Mouse (Mus musculus) cerebellum, adult 2 months (tissue): ENCODE data around the gene Pepd. TPM values are rescaled to one million over a fixed set of nuclear protein-coding genes. Genes with fewer than 3 reads are reported as not detected.

Experiments
- DNase-seq, 2 experiments: peaks; one replicate each; pipeline ENCODE4 v3.0.0; 2021
- H3K27ac ChIP-seq: fragments of 200-500 bp; 2 replicates; pipeline ENCODE4 v1.5.1; 2012; ENCODE audit warnings: low read length, control low read depth, inconsistent platforms; ENCODE audit not compliant: insufficient read depth
- H3K27me3 ChIP-seq: fragments of 200-500 bp; 2 replicates; pipeline ENCODE4 v1.6.1; 2012; ENCODE audit warnings: inconsistent platforms, mild to moderate bottlenecking, low read length, moderate library complexity; ENCODE audit not compliant: control insufficient read depth, insufficient read depth
- H3K4me1 ChIP-seq: fragments of 200-500 bp; 2 replicates; pipeline ENCODE4 v1.6.1; 2011; ENCODE audit warnings: low read length; ENCODE audit not compliant: control insufficient read depth, insufficient read depth
- H3K4me3 ChIP-seq: fragments of 200-500 bp; replicated peaks from 2 replicates; pipeline ENCODE3; 2011; ENCODE audit warnings: mild to moderate bottlenecking, low read depth, low read length, control low read depth; ENCODE audit not compliant: insufficient read depth
- CTCF ChIP-seq: fragments of 200-500 bp; IDR thresholded peaks from 2 replicates; pipeline ENCODE4 v1.5.1; 2011; ENCODE audit warnings: low read depth, mild to moderate bottlenecking, control low read depth, low read length, moderate library complexity, borderline replicate concordance; ENCODE audit not compliant: insufficient read depth
- POLR2A ChIP-seq: fragments of 200-500 bp; IDR thresholded peaks from 2 replicates; pipeline ENCODE4 v1.6.1; 2011; ENCODE audit warnings: low read length, control low read depth, borderline replicate concordance; ENCODE audit not compliant: insufficient read depth
- WGBS: fragments of 180-500 bp; shearing (Covaris S2); methylation state at CpG from one replicate; pipeline ENCODE4 v1.1.7; 2018; 5-methylcytosine and 5-hydroxymethylcytosine counted together
- polyA plus RNA-seq: library from polyadenylated mRNA; depleted of rRNA; stranded (reverse); fragments of >200 nt; gene quantifications from 2 replicates; pipeline ENCODE4 v1.2.3, GENCODE M21; 2012

Gene Pepd
- polyA plus RNA-seq, 1 experiment = 55.1 TPM

GRCm38 (mm10) chr7:35040176-35040972, 128.2 kb downstream of the Pepd start:
- no peaks in the 10 kb centered on the region for H3K27me3 ChIP-seq
- 51% methylated on average over 9 of the region's 9 CpGs for WGBS

DNA sequence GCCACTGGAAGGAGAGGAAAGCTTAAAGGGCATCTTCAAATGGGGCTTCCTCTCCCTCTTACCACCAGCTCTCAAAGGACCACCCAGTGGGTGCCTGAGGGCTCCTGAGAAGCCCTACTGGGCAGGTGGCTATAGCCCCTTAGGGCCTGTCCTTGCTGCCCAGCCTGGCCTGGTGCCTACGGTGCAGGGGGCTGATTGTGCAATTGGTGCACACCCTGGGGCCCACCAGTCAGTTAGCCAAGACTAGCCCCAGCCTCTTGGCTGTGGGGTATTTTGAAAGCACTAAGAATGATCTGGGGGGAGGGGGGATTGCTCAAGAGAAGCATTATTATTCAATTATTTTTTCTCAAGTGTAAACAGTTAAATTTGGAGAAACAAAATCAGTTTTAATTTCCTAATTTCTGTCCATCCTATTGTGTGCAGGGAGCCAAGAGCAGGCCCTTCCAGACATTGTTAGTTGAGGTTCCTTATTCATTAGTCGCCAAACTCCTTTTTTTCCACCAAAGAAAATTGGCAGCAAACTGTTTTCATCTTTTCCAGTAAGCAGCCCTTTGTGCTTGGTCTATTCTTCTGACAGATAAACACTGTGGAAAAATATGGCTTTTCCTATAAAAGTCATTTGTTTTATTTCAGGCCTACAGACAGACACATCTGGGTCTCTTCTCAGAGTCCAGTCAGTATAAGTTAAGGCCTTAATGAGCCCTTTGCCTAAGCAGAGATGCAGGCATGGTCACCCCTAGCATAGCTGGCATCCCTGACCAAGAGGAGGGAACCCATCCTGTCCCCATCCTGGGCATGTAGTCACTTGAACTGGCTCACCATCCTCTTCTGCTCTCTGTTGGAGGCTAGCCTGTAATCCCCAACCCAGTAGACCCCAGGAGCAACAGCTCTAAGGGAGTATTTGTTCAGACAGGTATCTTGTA, 129.4 kb downstream of the Pepd start:
- TF ChIP-seq POLR2A (no peak), CTCF (no peak)

More at GRCm38 (mm10) chr7:35040176-35040972, 128.2 kb downstream of the Pepd start:
- Histone ChIP-seq H3K27ac (no peak overlapping the region), H3K4me1 (peaks cover 27% of the 10 kb centered on the region), H3K4me3 (no peak overlapping the region)
- no peak for DNase-seq
- TF ChIP-seq POLR2A (no peak), CTCF (no peak)

GRCm38 (mm10) chr7:35042209-35042554, 130.0 kb downstream of the Pepd start:
- Histone ChIP-seq H3K27ac (no peak overlapping the region), H3K4me3 (no peak overlapping the region), H3K27me3 (no peaks in the 10 kb centered on the region), H3K4me1 (peaks cover 14% of the 10 kb centered on the region)
- no peak for DNase-seq
- TF ChIP-seq POLR2A = no peak
- TF ChIP-seq CTCF = no peak

More for the DNA sequence above, 129.4 kb downstream of the Pepd start:
- Histone ChIP-seq H3K4me1 (peaks cover 16% of the 10 kb centered on the region), H3K27ac (no peak overlapping the region), H3K27me3 (no peaks in the 10 kb centered on the region), H3K4me3 (no peak overlapping the region)
- WGBS = 24% methylated on average over 2 of the region's 2 CpGs
- DNase-seq = no peak

DNA sequence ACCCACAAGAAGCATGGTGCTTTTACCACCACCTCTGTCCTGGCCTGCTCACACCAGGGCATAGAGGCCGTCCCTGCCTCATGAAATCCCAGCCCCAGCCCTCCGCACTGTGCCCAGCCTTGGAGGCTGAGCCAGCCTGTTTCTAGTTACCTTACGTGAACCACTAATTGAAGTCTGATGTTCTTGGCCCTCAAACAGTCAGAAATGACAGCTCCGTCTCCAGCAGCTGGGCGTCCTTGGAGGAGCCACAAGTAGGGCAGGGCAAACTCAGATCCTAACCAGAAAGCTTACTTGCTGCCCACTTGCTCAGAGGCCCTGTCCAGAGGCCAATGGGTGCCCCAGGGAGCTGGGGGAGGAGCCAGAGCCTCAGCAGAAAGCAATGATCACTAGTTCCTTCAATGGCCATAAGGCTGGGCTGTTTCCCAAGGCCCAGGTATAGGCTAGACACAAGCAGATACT, 130.6 kb downstream of the Pepd start:
- H3K4me3 ChIP-seq = no peak overlapping the region
- H3K27ac ChIP-seq = no peak overlapping the region
- H3K27me3 ChIP-seq = no peaks in the 10 kb centered on the region
- no peak for TF ChIP-seq CTCF
- no peak for TF ChIP-seq POLR2A
- 58% methylated on average over 5 of the region's 5 CpGs for WGBS
- H3K4me1 ChIP-seq = peaks cover 14% of the 10 kb centered on the region
- DNase-seq = peak in 1 of 2 experiments; percentile 49

DNA sequence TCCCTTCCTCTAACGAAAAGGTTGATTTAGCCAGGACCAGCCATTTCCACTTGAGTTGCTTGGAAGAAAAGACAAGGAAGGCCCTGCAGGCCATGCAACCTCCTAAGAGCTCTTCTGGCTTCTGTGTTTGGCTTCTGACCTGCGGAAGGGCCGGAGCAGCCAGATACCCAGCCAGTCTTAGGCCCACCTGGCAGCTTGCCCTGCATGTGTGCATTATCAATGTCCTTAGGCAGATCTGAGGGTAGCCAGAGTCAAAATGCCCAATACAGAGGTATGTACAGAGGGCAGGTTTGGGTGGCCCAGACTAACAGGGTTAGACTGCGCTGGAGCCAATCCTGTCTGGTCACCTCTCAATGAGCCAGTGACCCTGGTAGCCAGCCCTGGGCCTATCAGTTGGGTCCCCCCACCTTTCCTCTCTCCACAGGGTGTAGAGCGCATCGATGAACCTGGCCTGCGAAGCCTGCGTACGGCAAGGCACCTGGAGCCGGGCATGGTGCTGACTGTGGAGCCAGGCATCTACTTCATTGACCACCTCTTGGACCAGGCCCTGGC, 131.2 kb downstream of the Pepd start:
- WGBS = 70% methylated on average over 10 of the region's 10 CpGs
- Histone ChIP-seq H3K4me1 (peaks cover 16% of the 10 kb centered on the region), H3K27ac (no peak overlapping the region), H3K27me3 (no peaks in the 10 kb centered on the region), H3K4me3 (no peak overlapping the region)
- no peak for DNase-seq
- no peak for TF ChIP-seq CTCF
- TF ChIP-seq POLR2A = no peak

DNA sequence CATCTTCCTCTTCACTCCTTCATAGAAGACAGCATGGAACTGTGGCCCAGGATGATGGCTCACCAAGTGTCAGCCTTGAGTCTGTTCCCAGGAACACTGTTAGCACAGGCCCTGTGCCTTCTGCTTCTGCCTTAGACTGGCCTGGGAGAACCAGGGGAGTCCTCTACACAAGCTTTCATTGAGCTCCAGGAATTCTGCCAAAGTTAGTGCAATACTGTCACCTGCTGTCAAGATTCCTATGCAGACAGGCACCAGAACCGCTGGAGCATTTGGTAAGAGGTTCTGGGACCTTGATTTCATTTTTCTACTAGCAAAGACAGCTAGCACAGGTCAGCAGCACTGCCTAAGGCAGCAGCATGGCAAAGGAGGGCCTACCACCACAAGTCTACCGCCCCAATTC, 132.5 kb downstream of the Pepd start:
- WGBS = 32% methylated on average over 2 of the region's 2 CpGs
- H3K4me3 ChIP-seq = no peak overlapping the region
- peaks cover 16% of the 10 kb centered on the region for H3K4me1 ChIP-seq
- H3K27ac ChIP-seq = no peak overlapping the region
- TF ChIP-seq POLR2A = no peak
- no peak for TF ChIP-seq CTCF
- H3K27me3 ChIP-seq = no peaks in the 10 kb centered on the region
- DNase-seq = peak in 1 of 2 experiments; percentile 56

DNA sequence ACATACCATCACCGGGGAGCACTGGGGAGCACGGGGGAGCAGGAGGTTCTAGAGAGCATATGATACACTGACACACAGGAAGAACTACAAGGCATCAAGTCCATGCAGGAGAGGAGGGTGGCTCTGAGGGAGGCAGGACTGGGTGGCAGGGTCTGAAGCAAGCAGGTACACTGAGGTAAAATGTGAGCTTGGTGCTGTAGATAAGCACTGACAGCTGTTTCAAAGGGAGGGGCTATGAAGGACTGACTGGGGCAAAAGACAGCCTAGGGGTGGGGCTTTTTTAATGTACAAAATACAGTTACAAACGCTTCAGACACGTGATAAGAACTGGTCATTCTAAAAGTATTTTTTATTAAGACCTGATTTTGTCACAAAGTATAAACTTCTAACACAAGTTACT, 133.9 kb downstream of the Pepd start:
- WGBS = 92% methylated on average over 4 of the region's 4 CpGs
- H3K27me3 ChIP-seq = no peaks in the 10 kb centered on the region
- no peak overlapping the region for H3K4me3 ChIP-seq
- no peak for DNase-seq
- TF ChIP-seq CTCF = no peak
- TF ChIP-seq POLR2A = no peak
- no peak overlapping the region for H3K27ac ChIP-seq
- H3K4me1 ChIP-seq = peaks cover 16% of the 10 kb centered on the region

- WGBS = 53% methylated on average over 12 of the region's 12 CpGs
- Histone ChIP-seq H3K27ac (no peak overlapping the region), H3K27me3 (no peaks in the 10 kb centered on the region), H3K4me3 (no peak overlapping the region), H3K4me1 (peaks cover 5% of the 10 kb centered on the region)
- no peak for TF ChIP-seq POLR2A
- no peak for TF ChIP-seq CTCF
- DNase-seq = no peak
Measured at GRCm38 (mm10) chr7:35050540-35050939, 138.4 kb downstream of the Pepd start.
